Mouse (Mus musculus): ENCODE data around the gene Fam120b. TPM values are rescaled to one million over a fixed set of nuclear protein-coding genes. Genes with fewer than 3 reads are reported as not detected.
A peak's percentile ranks its signal among the peaks of the same experiment; 100 is the strongest.

Gene Fam120b
- total RNA-seq, 2 experiments from 2014 or later = 13.1 to 13.4 TPM

GRCm38 (mm10) chr17:15379741-15380526, 16.1 kb upstream of the Fam120b start:
- no peak for ATAC-seq (replicated peaks; ENCODE audit: poor library complexity)

DNA sequence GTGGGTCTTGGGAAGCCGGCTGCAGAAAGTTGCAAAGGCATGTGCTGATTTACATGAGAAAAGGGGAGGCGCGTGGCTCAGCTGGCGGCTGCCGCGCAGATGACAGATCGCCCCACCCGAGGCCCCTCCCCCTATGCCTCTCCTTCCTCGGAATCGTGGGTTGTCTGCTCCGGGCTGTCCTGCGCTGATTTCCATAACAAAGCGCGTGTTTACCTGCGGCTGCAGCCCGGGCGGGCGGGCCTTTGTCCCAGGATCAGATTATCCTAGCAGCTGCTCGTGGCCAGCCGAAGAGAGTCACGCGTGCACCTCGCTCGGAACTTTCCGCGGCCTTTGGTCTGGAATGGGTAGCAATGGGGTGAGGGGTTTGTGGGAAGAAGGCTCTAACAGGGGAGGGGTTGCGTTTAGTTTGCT, 15.4 kb upstream of the Fam120b start:
- peak; percentile 37; the same call in 1 of the 2 replicates for ATAC-seq (replicated peaks; ENCODE audit: poor library complexity)

- ATAC-seq (replicated peaks; ENCODE audit: poor library complexity) = no peak
These were observed 14.7 kb upstream of the Fam120b start for GRCm38 (mm10) chr17:15381092-15381860.

DNA sequence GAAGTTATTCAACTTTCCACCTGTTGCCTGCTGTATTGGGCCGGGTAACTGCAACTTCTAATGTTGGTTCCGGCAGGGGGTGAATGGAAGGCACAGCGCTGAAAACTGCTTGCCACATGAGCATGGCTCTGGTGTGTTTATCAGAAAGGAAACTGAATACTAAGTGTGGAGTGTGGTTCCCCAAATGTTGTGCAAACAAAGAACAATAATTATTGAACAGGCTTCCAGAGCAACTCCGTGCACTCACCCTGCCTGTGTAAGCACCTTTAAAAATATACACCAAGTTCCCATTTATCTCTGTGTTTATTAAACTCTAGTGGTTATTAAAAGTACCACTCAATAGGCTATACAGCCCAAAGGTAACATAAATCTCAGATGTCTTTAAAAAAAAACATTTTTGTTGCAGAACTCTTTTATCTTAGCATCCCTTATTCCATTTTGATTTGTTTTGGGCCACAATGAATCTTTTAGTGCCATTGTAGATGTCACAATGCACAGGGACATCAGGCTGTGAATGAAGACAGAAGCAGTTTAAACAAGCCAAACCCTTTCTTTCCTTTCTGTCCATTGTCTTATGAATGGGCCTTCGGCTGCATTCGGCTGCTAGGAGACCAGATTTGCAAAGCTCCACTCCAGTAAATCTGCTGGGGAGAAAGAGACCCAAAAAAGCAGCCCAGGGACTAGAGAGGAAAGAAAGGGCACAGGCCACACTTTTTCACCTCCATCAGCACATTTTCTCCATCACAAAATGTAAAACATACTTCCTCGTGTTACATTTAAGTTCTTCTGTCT, 13.9 kb upstream of the Fam120b start:
- no peak for ATAC-seq (replicated peaks; ENCODE audit: poor library complexity)

DNA sequence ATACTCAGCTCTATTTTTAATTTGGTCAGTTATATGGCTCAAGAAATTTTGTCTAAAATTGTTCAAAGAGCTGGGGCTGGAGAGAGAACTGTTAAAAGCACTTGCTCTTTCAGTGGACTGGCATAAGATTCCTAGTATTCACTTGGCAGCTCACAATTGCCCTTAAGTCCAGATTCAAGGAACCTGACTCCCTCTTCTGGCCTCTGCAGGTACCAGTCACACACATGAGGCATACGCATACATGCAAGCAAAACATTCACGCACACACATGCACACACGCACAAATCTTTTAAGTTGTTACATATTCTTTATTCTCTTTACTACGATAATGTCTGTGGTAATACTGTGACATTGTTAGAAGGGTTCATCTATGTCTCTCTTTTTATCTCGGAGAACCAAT, 12.6 kb upstream of the Fam120b start:
- ATAC-seq (replicated peaks; ENCODE audit: poor library complexity) = 0 out of 2 replicates have a peak, but pooled peaks have one; percentile 39

DNA sequence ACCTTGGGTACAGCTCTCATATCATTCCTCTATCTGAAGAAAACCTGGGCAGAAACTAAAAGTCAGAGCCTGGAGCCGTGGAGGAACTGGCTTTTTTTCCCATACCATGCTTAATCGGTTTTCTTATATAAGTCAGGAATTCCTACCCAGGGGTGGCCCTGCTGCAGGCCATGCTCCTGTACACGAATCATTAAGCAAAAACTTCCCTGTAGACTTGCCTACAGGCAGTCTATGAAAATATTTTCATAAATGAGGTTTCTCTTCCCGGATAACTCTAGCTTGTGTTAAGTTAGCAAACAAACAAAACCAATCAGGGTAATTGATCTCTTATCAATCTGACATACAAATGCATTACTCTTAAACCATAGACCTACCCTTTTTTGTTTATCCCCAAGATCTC, 7.1 kb upstream of the Fam120b start:
- ATAC-seq (replicated peaks; ENCODE audit: poor library complexity) = no peak

DNA sequence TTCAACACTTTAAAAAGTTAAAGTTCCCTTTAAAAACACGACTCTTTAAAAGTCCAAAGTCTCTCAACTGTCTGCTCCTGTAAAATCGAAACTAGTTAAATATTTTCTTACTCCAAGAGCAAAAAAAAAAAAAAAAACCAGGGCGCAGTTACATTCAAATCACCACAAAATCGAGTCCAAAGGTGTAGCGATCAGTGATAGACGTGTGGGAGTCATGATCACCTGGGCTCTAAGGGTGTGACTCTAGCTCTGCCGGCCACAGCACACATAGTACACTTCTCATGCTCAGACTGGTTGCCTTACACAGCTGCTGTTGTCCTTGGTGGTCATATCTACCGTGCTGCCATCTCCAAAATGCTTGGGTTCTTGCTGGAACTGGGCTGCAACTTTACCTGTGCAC, 6.6 kb upstream of the Fam120b start:
- ATAC-seq (replicated peaks; ENCODE audit: poor library complexity) = no peak

DNA sequence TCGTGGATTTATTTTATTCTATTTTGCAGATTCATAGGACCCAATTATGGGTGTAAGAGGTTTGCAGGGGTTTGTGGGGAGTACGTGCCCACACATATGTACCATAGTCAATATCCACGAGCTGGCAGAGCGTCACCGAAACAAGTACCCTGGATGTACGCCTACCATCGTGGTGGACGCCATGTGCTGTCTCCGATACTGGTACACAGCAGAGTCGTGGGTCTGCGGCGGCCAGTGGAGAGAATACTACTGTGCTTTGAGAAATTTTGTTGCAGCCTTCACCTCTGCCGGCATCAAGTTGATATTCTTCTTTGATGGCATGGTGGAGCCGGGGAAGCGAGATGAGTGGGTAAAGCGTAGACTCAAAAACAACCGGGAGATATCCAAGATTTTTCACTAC, 5.7 kb downstream of the Fam120b start:
- no peak for ATAC-seq (replicated peaks; ENCODE audit: poor library complexity)

DNA sequence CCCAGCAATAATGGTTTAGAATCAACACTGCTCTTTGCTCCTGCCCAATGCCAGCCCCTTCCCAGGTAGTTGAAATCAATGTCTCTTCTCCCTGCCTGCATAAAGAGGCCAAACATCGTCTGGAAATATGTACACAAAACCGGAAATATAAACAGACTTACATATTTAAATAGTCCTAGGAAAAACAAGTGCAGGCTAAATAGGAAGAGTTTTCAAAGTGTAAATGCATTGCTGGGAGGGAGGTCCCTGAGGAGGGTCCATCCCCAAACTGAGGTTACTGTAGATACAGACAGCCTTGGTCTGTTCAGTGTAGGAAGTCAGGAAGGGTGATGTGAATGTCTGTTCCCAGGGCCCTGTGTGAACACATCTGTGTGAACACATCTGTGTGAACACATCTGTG, 10.6 kb downstream of the Fam120b start:
- ATAC-seq (replicated peaks; ENCODE audit: poor library complexity) = no peak

- no peak for ATAC-seq (replicated peaks; ENCODE audit: poor library complexity)
These were observed 13.3 kb downstream of the Fam120b start for GRCm38 (mm10) chr17:15409261-15409660.

GRCm38 (mm10) chr17:15410861-15411260, 14.9 kb downstream of the Fam120b start:
- no peak for ATAC-seq (replicated peaks; ENCODE audit: poor library complexity)

- no peak for ATAC-seq (replicated peaks; ENCODE audit: poor library complexity)
These were observed 20.7 kb downstream of the Fam120b start for GRCm38 (mm10) chr17:15416596-15417215.

- peak; percentile 70 for ATAC-seq (replicated peaks; ENCODE audit: poor library complexity)
These were observed 23.5 kb downstream of the Fam120b start for GRCm38 (mm10) chr17:15419534-15419933.

GRCm38 (mm10) chr17:15420021-15420603, 24.1 kb downstream of the Fam120b start:
- ATAC-seq (replicated peaks; ENCODE audit: poor library complexity) = no peak

GRCm38 (mm10) chr17:15421446-15421845, 25.4 kb downstream of the Fam120b start:
- no peak for ATAC-seq (replicated peaks; ENCODE audit: poor library complexity)

DNA sequence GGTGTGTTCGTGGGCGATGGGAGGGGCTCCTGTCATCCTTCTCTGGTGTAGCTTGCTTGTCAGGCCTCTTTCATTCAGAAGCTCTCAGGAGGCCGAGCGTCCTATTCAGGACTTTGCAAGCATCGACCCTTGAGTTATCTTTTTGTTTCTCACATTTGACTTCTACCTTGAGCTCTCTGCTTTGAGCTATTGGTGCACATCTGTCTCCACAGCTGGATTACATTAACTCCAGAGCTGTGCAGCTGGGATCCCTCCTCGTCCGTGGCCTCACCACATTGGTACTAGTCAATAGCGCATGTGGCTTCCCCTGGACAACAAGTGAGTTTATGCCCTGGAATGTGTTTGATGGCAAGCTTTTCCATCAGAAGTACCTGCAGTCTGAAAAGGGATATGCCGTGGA, 26.7 kb downstream of the Fam120b start:
- no peak for ATAC-seq (replicated peaks; ENCODE audit: poor library complexity)

GRCm38 (mm10) chr17:15423080-15423765, 27.2 kb downstream of the Fam120b start:
- ATAC-seq (replicated peaks; ENCODE audit: poor library complexity) = no peak

GRCm38 (mm10) chr17:15425931-15426330, 29.9 kb downstream of the Fam120b start:
- no peak for ATAC-seq (replicated peaks; ENCODE audit: poor library complexity)

DNA sequence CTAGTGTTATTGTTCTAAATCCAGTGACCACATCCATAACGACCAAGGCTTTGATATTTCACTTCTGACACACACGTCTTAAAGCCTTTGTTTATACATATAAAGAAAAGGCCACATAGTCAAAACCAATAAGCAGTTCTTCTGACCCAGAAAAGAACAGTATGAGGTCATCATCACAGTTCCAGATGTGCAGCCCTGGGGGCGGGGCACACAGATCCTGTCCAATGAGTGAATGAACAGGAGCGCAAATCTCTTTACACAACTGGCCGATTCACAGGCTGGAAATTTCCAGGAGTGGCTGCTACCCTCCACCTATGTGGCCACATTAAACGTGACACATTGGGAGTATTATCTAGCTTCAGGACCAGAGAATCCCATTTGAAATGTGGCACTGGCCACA, 33.4 kb downstream of the Fam120b start:
- ATAC-seq (replicated peaks; ENCODE audit: poor library complexity) = no peak

DNA sequence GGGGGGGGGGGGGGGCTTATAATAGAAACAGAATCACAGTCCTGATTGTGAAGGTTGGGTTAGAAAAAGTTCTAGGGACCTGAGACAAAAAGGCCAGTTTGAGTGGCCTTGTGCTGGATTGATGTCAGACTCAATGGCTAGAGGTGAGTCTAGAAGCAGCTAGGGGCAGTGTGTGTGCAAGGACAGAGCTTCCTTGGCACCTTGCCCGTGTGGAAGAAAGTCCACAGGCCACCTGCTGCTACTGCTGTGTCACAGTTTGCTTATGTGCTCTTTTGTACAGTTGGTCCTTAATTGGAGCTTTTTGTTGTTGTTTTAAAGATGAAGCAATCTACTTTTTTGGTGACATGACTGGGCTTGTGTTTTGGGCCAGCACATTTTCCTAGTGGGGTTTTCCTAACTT, 33.9 kb downstream of the Fam120b start:
- ATAC-seq (replicated peaks; ENCODE audit: poor library complexity) = no peak
